Mouse (Mus musculus): ENCODE data around the gene Med4. TPM values are rescaled to one million over a fixed set of nuclear protein-coding genes. Genes with fewer than 3 reads are reported as not detected.

Med4 gene
- polyA plus RNA-seq, 1 experiment from 2014 or later: 110 TPM

DNA sequence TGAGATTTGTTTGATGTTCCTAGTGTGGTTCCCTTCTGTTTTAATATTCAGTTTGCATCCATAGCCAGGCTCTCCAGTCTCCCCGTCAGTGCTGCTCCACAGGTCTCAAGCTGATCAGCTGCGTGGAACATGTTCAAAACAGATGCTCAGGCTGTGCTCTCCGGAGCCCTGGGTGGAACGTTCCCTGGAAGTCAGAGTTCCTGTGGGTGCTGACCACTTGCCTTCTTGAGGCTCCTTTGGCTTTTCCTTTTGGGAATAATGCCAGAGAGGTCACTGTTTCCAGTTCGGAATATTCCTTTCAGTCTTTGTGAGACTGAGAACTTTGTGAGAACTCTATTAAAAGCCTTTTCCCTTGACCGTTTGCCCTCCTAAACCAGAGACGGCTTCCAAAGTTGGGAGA, 34.3 kb upstream of the Med4 start:
- Histone ChIP-seq H3K27ac (ENCODE audit: low read length) (no peak overlapping the region), H3K27me3 (replicated peaks; ENCODE audit: control insufficient read depth, insufficient read depth, low read length) (no peaks in the 10 kb centered on the region), H3K36me3 (ENCODE audit: control insufficient read depth, insufficient read depth) (no peaks in the 10 kb centered on the region)

DNA sequence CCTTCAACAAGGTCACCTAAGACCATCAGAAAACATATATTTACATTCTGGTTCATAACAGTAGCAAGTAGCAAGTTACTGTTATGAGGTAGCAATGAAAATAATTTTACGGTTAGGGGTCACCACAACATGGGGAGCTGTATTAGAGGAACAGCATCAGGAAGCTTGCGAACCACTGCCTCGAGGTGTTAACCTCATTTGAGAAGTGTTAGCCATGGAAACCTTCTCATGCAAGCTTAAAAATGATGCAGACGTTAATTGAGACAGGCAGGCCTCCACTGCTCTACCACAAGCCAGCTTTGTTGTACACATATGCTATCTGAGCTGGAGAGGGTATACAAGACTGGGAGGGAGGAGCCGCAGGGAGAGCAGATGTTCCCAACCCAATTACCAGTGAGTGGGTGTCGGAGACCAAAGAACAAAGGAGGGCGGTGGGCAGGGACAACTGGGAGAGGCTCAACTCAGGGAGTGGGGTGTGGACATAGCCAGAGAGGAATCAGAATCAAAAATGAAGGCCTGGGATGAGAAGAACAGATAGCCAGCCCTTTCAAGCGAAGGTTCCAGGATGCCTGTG, 33.4 kb upstream of the Med4 start:
- 51% methylated on average over 8 of the region's 8 CpGs for WGBS
- ATAC-seq: peak; percentile 54
- 0 out of 2 replicates have a peak overlapping the region, but pooled peaks have one; percentile 22 for H3K27ac ChIP-seq (ENCODE audit: low read length)

More for the DNA sequence above, 34.3 kb upstream of the Med4 start:
- H3K9ac ChIP-seq (replicated peaks; ENCODE audit: low read depth, low read length): no peak overlapping the region
- no peak overlapping the region for H3K4me2 ChIP-seq (ENCODE audit: low read length)
- no peak for ATAC-seq
- no peak overlapping the region for H3K4me3 ChIP-seq (replicated peaks; ENCODE audit: low read length)
- no peaks in the 10 kb centered on the region for H3K9me3 ChIP-seq (ENCODE audit: control insufficient read depth, low read length)
- peaks cover 12% of the 10 kb centered on the region for H3K4me1 ChIP-seq (replicated peaks; ENCODE audit: control insufficient read depth, insufficient read depth, low read length)
- WGBS: 55% methylated on average over 7 of the region's 7 CpGs

DNA sequence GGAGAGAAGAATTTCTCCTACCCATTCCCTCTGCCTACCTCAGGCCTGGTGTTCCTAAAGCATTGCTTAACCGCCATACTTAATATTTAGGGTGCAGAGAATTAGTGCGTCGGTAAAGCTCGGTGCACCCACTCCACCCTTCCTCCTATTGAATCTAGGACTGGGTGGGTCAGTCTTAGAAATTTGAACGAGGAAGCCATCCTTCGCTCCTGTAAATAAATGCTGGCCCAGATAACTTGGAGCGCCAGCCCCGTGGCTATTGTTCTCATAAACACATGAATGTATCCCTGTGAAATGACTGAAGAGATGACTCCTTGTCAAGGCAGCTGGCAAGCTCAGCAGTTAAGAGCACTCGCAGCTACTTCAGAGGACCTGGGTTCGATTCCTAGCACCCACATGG, 32.7 kb upstream of the Med4 start:
- H3K36me3 ChIP-seq (ENCODE audit: control insufficient read depth, insufficient read depth): no peaks in the 10 kb centered on the region
- no peak overlapping the region for H3K27ac ChIP-seq (ENCODE audit: low read length)
- ATAC-seq: no peak
- peaks cover 12% of the 10 kb centered on the region for H3K4me1 ChIP-seq (replicated peaks; ENCODE audit: control insufficient read depth, insufficient read depth, low read length)
- no peak overlapping the region for H3K4me3 ChIP-seq (replicated peaks; ENCODE audit: low read length)
- no peaks in the 10 kb centered on the region for H3K27me3 ChIP-seq (replicated peaks; ENCODE audit: control insufficient read depth, insufficient read depth, low read length)
- H3K9ac ChIP-seq (replicated peaks; ENCODE audit: low read depth, low read length): no peak overlapping the region
- no peaks in the 10 kb centered on the region for H3K9me3 ChIP-seq (ENCODE audit: control insufficient read depth, low read length)
- WGBS: 95% methylated on average over 10 of the region's 10 CpGs
- no peak overlapping the region for H3K4me2 ChIP-seq (ENCODE audit: low read length)

More for the DNA sequence above, 33.4 kb upstream of the Med4 start:
- no peaks in the 10 kb centered on the region for H3K9me3 ChIP-seq (ENCODE audit: control insufficient read depth, low read length)
- no peak overlapping the region for H3K4me3 ChIP-seq (replicated peaks; ENCODE audit: low read length)
- H3K4me1 ChIP-seq (replicated peaks; ENCODE audit: control insufficient read depth, insufficient read depth, low read length): peaks cover 12% of the 10 kb centered on the region
- no peaks in the 10 kb centered on the region for H3K36me3 ChIP-seq (ENCODE audit: control insufficient read depth, insufficient read depth)
- H3K4me2 ChIP-seq (ENCODE audit: low read length): no peak overlapping the region
- H3K9ac ChIP-seq (replicated peaks; ENCODE audit: low read depth, low read length): no peak overlapping the region
- H3K27me3 ChIP-seq (replicated peaks; ENCODE audit: control insufficient read depth, insufficient read depth, low read length): no peaks in the 10 kb centered on the region

DNA sequence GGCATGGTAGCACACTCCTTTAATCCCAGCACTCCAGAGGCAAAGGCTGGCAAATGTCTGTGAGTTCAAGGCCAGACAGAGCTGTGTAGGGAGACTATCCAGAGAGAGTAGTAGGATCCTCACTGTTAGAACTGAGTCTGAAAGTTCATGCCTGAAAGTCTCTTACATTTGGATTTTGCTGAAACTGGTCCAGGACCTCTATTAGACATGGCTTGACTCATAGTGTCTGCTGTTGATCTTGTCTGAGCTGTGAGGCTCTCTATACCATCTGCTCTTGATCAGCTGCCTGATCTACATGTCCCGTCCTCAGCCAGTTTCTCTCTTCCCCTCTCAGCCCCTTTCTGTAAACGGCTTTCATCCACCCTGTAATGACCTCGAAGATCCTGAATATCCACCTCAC, 31.5 kb upstream of the Med4 start:
- no peak overlapping the region for H3K4me2 ChIP-seq (ENCODE audit: low read length)
- H3K9me3 ChIP-seq (ENCODE audit: control insufficient read depth, low read length): no peaks in the 10 kb centered on the region
- H3K4me3 ChIP-seq (replicated peaks; ENCODE audit: low read length): no peak overlapping the region
- peaks cover 6% of the 10 kb centered on the region for H3K4me1 ChIP-seq (replicated peaks; ENCODE audit: control insufficient read depth, insufficient read depth, low read length)
- no peak for ATAC-seq
- H3K27ac ChIP-seq (ENCODE audit: low read length): no peak overlapping the region
- H3K27me3 ChIP-seq (replicated peaks; ENCODE audit: control insufficient read depth, insufficient read depth, low read length): no peaks in the 10 kb centered on the region
- no peak overlapping the region for H3K9ac ChIP-seq (replicated peaks; ENCODE audit: low read depth, low read length)
- 87% methylated on average over 3 of the region's 3 CpGs for WGBS
- H3K36me3 ChIP-seq (ENCODE audit: control insufficient read depth, insufficient read depth): no peaks in the 10 kb centered on the region

DNA sequence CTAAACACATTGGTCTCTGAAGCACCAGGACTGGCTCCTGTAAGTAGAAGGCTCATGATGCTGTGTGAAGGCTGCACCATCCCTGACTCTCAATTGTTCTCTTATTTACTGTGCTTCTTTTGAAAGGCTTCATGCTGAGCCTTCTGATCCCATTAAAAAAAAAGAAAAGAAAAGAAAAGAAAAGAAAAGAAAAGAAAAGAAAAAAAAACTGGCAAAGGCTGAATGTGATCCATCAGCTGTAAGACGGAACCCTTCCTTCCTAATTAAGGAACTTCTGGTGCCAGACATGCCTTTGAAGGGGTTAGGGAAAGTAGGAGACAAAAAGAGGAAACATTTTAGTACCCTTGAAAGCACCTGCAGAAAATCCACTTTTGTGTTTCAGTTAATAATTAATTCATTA, 30.1 kb upstream of the Med4 start:
- Histone ChIP-seq H3K27me3 (replicated peaks; ENCODE audit: control insufficient read depth, insufficient read depth, low read length) (no peaks in the 10 kb centered on the region), H3K4me1 (replicated peaks; ENCODE audit: control insufficient read depth, insufficient read depth, low read length) (no peaks in the 10 kb centered on the region), H3K4me3 (replicated peaks; ENCODE audit: low read length) (no peak overlapping the region), H3K4me2 (ENCODE audit: low read length) (no peak overlapping the region), H3K9ac (replicated peaks; ENCODE audit: low read depth, low read length) (no peak overlapping the region), H3K9me3 (ENCODE audit: control insufficient read depth, low read length) (no peaks in the 10 kb centered on the region), H3K27ac (ENCODE audit: low read length) (no peak overlapping the region), H3K36me3 (ENCODE audit: control insufficient read depth, insufficient read depth) (no peaks in the 10 kb centered on the region)
- 10% methylated on average over 1 of the region's 1 CpGs for WGBS
- no peak; the same call in 1 of the 2 replicates for ATAC-seq

DNA sequence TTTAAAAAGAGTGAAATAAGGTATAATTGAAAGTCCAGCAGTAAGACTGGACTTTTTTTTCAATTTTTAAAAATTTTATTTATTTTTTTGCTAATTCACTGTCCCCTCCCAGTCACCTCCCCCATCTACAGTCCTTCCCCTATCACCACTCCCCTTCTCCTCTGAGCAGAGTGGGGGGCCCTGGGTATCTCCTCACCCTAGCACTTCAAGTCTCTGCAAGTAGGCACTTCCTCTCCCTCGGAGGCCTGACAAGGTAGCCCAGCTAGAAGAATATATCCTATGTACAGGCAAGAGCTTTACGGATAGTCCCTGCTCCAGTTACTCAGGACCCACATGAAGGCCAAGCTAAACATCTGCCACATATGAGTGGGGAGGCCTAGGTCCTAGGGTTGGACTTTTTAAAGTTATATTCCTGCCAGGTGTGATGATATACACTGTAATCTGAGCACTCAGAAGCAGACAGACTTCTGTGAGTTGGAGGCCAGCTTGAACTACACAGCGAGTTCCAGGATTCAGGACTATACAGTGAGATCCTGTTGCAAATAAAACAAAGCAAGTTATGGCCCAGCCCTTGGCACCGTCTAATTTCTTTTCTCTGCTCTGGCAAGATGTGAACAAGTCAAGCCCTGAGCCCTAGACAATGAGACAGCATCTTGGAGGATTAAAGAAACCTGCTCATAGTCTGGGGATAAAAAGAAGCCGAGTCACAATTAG, 26.2 kb upstream of the Med4 start:
- no peaks in the 10 kb centered on the region for H3K27me3 ChIP-seq (replicated peaks; ENCODE audit: control insufficient read depth, insufficient read depth, low read length)
- no peak overlapping the region for H3K27ac ChIP-seq (ENCODE audit: low read length)
- H3K4me3 ChIP-seq (replicated peaks; ENCODE audit: low read length): no peak overlapping the region
- ATAC-seq: no peak
- no peak overlapping the region for H3K4me2 ChIP-seq (ENCODE audit: low read length)
- no peaks in the 10 kb centered on the region for H3K36me3 ChIP-seq (ENCODE audit: control insufficient read depth, insufficient read depth)
- no peaks in the 10 kb centered on the region for H3K9me3 ChIP-seq (ENCODE audit: control insufficient read depth, low read length)
- 72% methylated on average over 5 of the region's 5 CpGs for WGBS
- H3K9ac ChIP-seq (replicated peaks; ENCODE audit: low read depth, low read length): no peak overlapping the region
- H3K4me1 ChIP-seq (replicated peaks; ENCODE audit: control insufficient read depth, insufficient read depth, low read length): no peaks in the 10 kb centered on the region

DNA sequence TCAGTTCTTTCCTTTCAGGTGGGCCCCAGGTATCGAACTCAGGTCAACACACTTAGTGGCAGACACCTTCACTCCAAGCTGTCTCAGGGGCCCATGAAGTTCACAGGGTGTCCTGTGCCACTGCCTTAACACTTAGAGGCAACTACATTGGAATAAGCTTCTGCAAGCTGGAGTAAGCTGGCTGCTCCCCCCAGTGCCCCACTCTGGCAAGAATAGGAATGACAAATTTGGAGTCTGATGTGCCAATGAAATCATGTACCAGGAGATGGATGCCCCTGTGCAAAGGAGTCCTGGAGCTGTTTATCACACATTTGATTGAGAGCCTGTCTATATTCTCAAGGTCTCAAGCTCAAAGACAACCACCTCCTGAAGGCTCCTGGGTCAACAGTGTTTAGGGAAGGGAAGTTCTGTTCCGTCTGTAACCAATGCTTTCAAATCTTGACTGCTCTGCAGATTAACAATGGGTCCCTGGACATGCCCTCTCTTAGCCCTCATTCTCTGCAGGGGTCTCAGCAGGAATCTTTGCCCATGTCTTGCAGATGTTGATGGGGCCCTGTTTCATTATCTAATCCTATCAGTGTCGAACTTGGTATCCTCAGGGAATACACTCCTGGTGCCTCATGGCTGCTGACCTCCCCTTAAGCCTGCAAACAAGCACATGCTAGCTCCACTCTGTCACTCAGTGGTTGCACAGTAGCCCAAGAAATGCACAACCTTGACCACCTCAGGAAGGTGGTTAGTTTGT, 25.3 kb upstream of the Med4 start:
- ATAC-seq: no peak
- 76% methylated on average over 3 of the region's 3 CpGs for WGBS
- no peak overlapping the region for H3K9ac ChIP-seq (replicated peaks; ENCODE audit: low read depth, low read length)
- H3K4me1 ChIP-seq (replicated peaks; ENCODE audit: control insufficient read depth, insufficient read depth, low read length): no peaks in the 10 kb centered on the region
- H3K36me3 ChIP-seq (ENCODE audit: control insufficient read depth, insufficient read depth): no peaks in the 10 kb centered on the region
- H3K27ac ChIP-seq (ENCODE audit: low read length): no peak overlapping the region
- H3K4me2 ChIP-seq (ENCODE audit: low read length): no peak overlapping the region
- H3K9me3 ChIP-seq (ENCODE audit: control insufficient read depth, low read length): no peaks in the 10 kb centered on the region
- H3K27me3 ChIP-seq (replicated peaks; ENCODE audit: control insufficient read depth, insufficient read depth, low read length): no peaks in the 10 kb centered on the region
- no peak overlapping the region for H3K4me3 ChIP-seq (replicated peaks; ENCODE audit: low read length)

DNA sequence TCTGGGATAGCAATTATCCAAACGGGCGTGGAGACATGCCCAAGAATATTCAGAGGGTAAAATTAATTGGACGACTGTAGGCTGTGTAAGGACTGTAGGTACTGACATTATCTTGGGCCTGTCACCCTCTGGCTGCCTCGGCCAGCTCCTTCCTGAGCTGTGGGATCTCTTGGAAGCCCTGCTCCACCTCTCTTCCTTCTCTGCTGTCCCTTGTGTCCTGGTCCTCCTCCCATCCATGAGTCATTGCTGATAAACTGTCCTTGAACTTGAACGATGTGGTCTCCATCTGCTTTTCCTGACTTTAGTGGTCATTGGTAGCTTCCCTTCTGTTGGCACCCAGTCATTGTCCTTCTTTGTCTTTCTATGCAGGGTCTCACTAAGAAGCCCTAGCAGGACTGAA, 23.2 kb upstream of the Med4 start:
- H3K9ac ChIP-seq (replicated peaks; ENCODE audit: low read depth, low read length): no peak overlapping the region

DNA sequence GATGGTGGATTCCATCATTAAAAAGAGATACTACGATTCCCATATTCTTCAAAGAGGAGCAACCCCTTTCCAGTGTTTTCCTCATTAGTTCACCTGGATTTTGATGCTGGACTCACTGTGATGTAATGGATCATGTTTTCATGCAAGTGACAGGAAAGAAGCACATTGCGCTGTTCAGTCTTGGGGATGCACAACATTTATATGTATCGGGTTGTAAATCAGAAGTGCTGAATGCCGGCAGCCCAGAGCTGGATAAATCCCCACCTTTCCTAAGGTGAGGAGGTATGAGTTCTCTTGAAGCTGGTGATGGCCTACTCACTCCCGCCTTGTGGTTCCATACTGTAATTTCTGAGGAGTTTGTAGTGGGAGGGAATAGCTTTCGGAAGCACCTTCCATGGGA, 16.5 kb upstream of the Med4 start:
- no peaks in the 10 kb centered on the region for H3K27me3 ChIP-seq (replicated peaks; ENCODE audit: control insufficient read depth, insufficient read depth, low read length)
- H3K4me2 ChIP-seq (ENCODE audit: low read length): no peak overlapping the region
- no peaks in the 10 kb centered on the region for H3K36me3 ChIP-seq (ENCODE audit: control insufficient read depth, insufficient read depth)
- no peak overlapping the region for H3K4me3 ChIP-seq (replicated peaks; ENCODE audit: low read length)
- H3K9me3 ChIP-seq (ENCODE audit: control insufficient read depth, low read length): peaks cover 6% of the 10 kb centered on the region; the same call in 1 of the 2 replicates
- no peak for ATAC-seq
- H3K9ac ChIP-seq (replicated peaks; ENCODE audit: low read depth, low read length): no peak overlapping the region
- WGBS: 95% methylated on average over 6 of the region's 6 CpGs
- no peaks in the 10 kb centered on the region for H3K4me1 ChIP-seq (replicated peaks; ENCODE audit: control insufficient read depth, insufficient read depth, low read length)
- no peak overlapping the region for H3K27ac ChIP-seq (ENCODE audit: low read length)

More for the DNA sequence above, 23.2 kb upstream of the Med4 start:
- no peak overlapping the region for H3K4me2 ChIP-seq (ENCODE audit: low read length)
- peaks cover 6% of the 10 kb centered on the region; the same call in 1 of the 2 replicates for H3K9me3 ChIP-seq (ENCODE audit: control insufficient read depth, low read length)
- H3K36me3 ChIP-seq (ENCODE audit: control insufficient read depth, insufficient read depth): no peaks in the 10 kb centered on the region
- H3K27me3 ChIP-seq (replicated peaks; ENCODE audit: control insufficient read depth, insufficient read depth, low read length): no peaks in the 10 kb centered on the region
- H3K27ac ChIP-seq (ENCODE audit: low read length): no peak overlapping the region
- 67% methylated on average over 5 of the region's 5 CpGs for WGBS
- H3K4me3 ChIP-seq (replicated peaks; ENCODE audit: low read length): no peak overlapping the region
- H3K4me1 ChIP-seq (replicated peaks; ENCODE audit: control insufficient read depth, insufficient read depth, low read length): no peaks in the 10 kb centered on the region
- ATAC-seq: no peak

Measured in forebrain, embryonic 16.5 days (tissue).